Mouse (Mus musculus) liver, postnatal 0 days (tissue): ENCODE results near the gene Olfr904.

Experiments
- CTCF ChIP-seq: sonication (generic); IDR thresholded peaks from 2 replicates; pipeline ENCODE4 v1.5.1; 2016; ENCODE audit warnings: antibody characterized with exemption, low read depth
- EP300 ChIP-seq: IDR thresholded peaks from 2 replicates; pipeline ENCODE4 v1.6.1; 2016; ENCODE audit warnings: antibody characterized with exemption, low read depth, mild to moderate bottlenecking

DNA sequence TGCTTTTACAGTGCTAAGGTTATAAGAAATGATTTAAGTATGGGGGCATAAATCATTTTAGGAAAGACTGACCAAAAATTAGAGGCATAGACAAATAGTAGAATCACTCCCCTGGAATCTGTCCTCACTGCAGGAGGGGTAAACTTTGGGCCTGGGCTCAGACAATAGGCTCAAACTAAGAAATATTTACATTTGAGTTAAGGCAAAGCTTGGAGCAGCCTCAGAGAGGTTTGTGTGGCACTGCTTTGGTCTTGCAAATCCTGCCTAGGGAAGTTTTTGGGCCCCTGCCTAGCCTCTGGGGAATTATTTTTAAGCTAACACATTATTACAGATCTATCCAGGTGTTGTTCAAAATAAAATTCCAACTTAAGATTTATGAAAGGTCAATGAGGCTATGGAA is 39.1 kb upstream of the Olfr904 start:
- TF ChIP-seq CTCF (no peak), EP300 (no peak)
